Mouse (Mus musculus): Measurements from ENCODE around the gene Kdm2a.
"Not testable (repeated sequence)": the region's sequence is repeated elsewhere in the genome, so short reads cannot be mapped to it uniquely, and the experiment has no call there.

Gene Kdm2a

GRCm38 (mm10) chr19:4417183-4417582 lies 19.1 kb upstream of the Kdm2a start:
- peak in 1 of 2 experiments; percentile 32 for DNase-seq (ENCODE audit: low spot score in 2 of 2)

GRCm38 (mm10) chr19:4414631-4415030 lies 16.5 kb upstream of the Kdm2a start:
- DNase-seq (ENCODE audit: low spot score in 2 of 2), result no peak

- no peak for DNase-seq (ENCODE audit: low spot score in 2 of 2)
Observed at GRCm38 (mm10) chr19:4409062-4409461, 11.0 kb upstream of the Kdm2a start.

- DNase-seq (ENCODE audit: low spot score in 2 of 2), result no peak
Observed at GRCm38 (mm10) chr19:4404840-4405239, 6.8 kb upstream of the Kdm2a start.

- DNase-seq (ENCODE audit: low spot score in 2 of 2), result no peak
Observed at GRCm38 (mm10) chr19:4398959-4399358, 874 bp upstream of the Kdm2a start.

- DNase-seq (ENCODE audit: low spot score in 2 of 2), result no peak
Observed at GRCm38 (mm10) chr19:4398630-4398948, 504 bp upstream of the Kdm2a start.

- peak; percentile 84 for DNase-seq (ENCODE audit: low spot score in 2 of 2)
Observed at GRCm38 (mm10) chr19:4396998-4397797, 887 bp downstream of the Kdm2a start.

- peak; percentile 13 for DNase-seq (ENCODE audit: low spot score in 2 of 2)
Observed at GRCm38 (mm10) chr19:4396081-4396997, 1.7 kb downstream of the Kdm2a start.

- DNase-seq (ENCODE audit: low spot score in 2 of 2), result no peak
Observed at GRCm38 (mm10) chr19:4387276-4387675, 10.8 kb downstream of the Kdm2a start.

GRCm38 (mm10) chr19:4385026-4385425 lies 13.1 kb downstream of the Kdm2a start:
- DNase-seq (ENCODE audit: low spot score in 2 of 2), result no peak

- no peak for DNase-seq (ENCODE audit: low spot score in 2 of 2)
Observed at GRCm38 (mm10) chr19:4384322-4384721, 13.8 kb downstream of the Kdm2a start.

- no peak for DNase-seq (ENCODE audit: low spot score in 2 of 2)
Observed at GRCm38 (mm10) chr19:4383306-4383705, 14.8 kb downstream of the Kdm2a start.

- not testable (repeated sequence) for DNase-seq (ENCODE audit: low spot score in 2 of 2)
Observed at GRCm38 (mm10) chr19:4382303-4382702, 15.8 kb downstream of the Kdm2a start.

GRCm38 (mm10) chr19:4370656-4371055 lies 27.4 kb downstream of the Kdm2a start:
- DNase-seq (ENCODE audit: low spot score in 2 of 2), result no peak

GRCm38 (mm10) chr19:4370254-4370653 lies 27.8 kb downstream of the Kdm2a start:
- no peak for DNase-seq (ENCODE audit: low spot score in 2 of 2)

GRCm38 (mm10) chr19:4349455-4349854 lies 48.6 kb downstream of the Kdm2a start:
- no peak for DNase-seq (ENCODE audit: low spot score in 2 of 2)

- no peak for DNase-seq (ENCODE audit: low spot score in 2 of 2)
Observed at GRCm38 (mm10) chr19:4346479-4346878, 51.6 kb downstream of the Kdm2a start.

GRCm38 (mm10) chr19:4338162-4338561 lies 59.9 kb downstream of the Kdm2a start:
- no peak for DNase-seq (ENCODE audit: low spot score in 2 of 2)

- peak; percentile 68 to 82 for DNase-seq (ENCODE audit: low spot score in 2 of 2)
Observed at GRCm38 (mm10) chr19:4333791-4334190, 64.3 kb downstream of the Kdm2a start.

- DNase-seq (ENCODE audit: low spot score in 2 of 2), result no peak
Observed at GRCm38 (mm10) chr19:4333100-4333775, 64.8 kb downstream of the Kdm2a start.

- DNase-seq (ENCODE audit: low spot score in 2 of 2), result peak in 1 of 2 experiments; percentile 31
Observed at GRCm38 (mm10) chr19:4332653-4333052, 65.4 kb downstream of the Kdm2a start.

- no peak for DNase-seq (ENCODE audit: low spot score in 2 of 2)
Observed at GRCm38 (mm10) chr19:4331273-4331672, 66.8 kb downstream of the Kdm2a start.

All from frontal cortex, postnatal 25 days (tissue).